Mouse (Mus musculus): Measurements from ENCODE around the gene Olfr1019. TPM values are rescaled to one million over a fixed set of nuclear protein-coding genes. Genes with fewer than 3 reads are reported as not detected.

The Olfr1019 gene
- total and polyA plus RNA-seq, 2 experiments from 2014 or later, result not detected

DNA sequence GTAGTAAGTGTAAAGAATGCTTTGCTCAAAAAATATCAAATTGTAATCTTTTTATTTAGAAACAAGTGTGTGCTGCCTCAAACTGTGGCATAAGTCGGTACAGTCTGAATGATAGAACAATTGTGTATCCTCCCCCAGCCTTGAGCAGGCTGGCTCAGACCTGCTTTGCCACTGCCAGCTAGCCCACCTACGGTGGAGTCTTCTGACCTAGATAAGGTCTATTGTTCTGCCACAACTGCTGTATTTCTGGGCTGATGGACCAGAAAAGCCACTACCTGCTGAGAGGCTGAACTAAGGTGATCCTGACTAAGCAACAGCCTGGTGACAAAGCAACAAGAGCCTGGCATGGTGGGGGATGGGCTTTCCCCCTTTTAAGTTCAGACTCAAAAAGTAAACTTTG is 53.0 kb downstream of the Olfr1019 start:
- no peaks in the 10 kb centered on the region for H3K36me3 ChIP-seq (ENCODE audit: insufficient read depth, low read length)
- no peaks in the 10 kb centered on the region for H3K9me3 ChIP-seq (ENCODE audit: low read length)
- H3K4me2 ChIP-seq (ENCODE audit: low read depth, low read length), result no peak overlapping the region
- no peak for ATAC-seq
- H3K27me3 ChIP-seq (ENCODE audit: insufficient read depth, low read length), result no peaks in the 10 kb centered on the region
- no peaks in the 10 kb centered on the region for H3K4me1 ChIP-seq (ENCODE audit: insufficient read depth, low read length)
- TF ChIP-seq CTCF (IDR thresholded peaks at IDR 0.05; ENCODE audit: low read depth), result no peak
- no peak overlapping the region for H3K9ac ChIP-seq (replicated peaks; ENCODE audit: low read length)
- H3K4me3 ChIP-seq (ENCODE audit: low read length), result no peak overlapping the region
- WGBS, result 15% methylated on average over 2 of the region's 2 CpGs
- no peak overlapping the region for H3K27ac ChIP-seq
- no peak for DNase-seq (ENCODE audit: low spot score)

Other genes with a start within 250 kb of the Olfr1019 start
- not detected in 2 replicates for gene Olfr1000, start 233.6 kb downstream of the Olfr1019 start, total RNA-seq (2014; rRNA removed)
- not detected in 2 replicates for gene Olfr1000, start 233.6 kb downstream of the Olfr1019 start, polyA plus RNA-seq (2015; fragmentation: Nextera tagmentation; extraction: Ambion mirVana)
- gene Olfr1002, start 194.8 kb downstream of the Olfr1019 start, total RNA-seq (2014; rRNA removed), result not detected in 2 replicates
- not detected in 2 replicates for gene Olfr1002, start 194.8 kb downstream of the Olfr1019 start, polyA plus RNA-seq (2015; fragmentation: Nextera tagmentation; extraction: Ambion mirVana)
- not detected in 2 replicates for gene Olfr154, start 181.0 kb downstream of the Olfr1019 start, total RNA-seq (2014; rRNA removed)
- not detected in 2 replicates for gene Olfr154, start 181.0 kb downstream of the Olfr1019 start, polyA plus RNA-seq (2015; fragmentation: Nextera tagmentation; extraction: Ambion mirVana)
- not detected in 2 replicates for gene Olfr1006, start 166.7 kb downstream of the Olfr1019 start, total RNA-seq (2014; rRNA removed)
- gene Olfr1006, start 166.7 kb downstream of the Olfr1019 start, polyA plus RNA-seq (2015; fragmentation: Nextera tagmentation; extraction: Ambion mirVana), result not detected in 2 replicates
- not detected in 2 replicates for gene Olfr1008, start 156.1 kb downstream of the Olfr1019 start, total RNA-seq (2014; rRNA removed)
- not detected in 2 replicates for gene Olfr1008, start 156.1 kb downstream of the Olfr1019 start, polyA plus RNA-seq (2015; fragmentation: Nextera tagmentation; extraction: Ambion mirVana)
- gene Olfr1009, start 130.1 kb downstream of the Olfr1019 start, total RNA-seq (2014; rRNA removed), result not detected in 2 replicates
- gene Olfr1009, start 130.1 kb downstream of the Olfr1019 start, polyA plus RNA-seq (2015; fragmentation: Nextera tagmentation; extraction: Ambion mirVana), result not detected in 2 replicates
- gene Olfr1012, start 82.7 kb downstream of the Olfr1019 start, total RNA-seq (2014; rRNA removed), result not detected in 2 replicates
- gene Olfr1012, start 82.7 kb downstream of the Olfr1019 start, polyA plus RNA-seq (2015; fragmentation: Nextera tagmentation; extraction: Ambion mirVana), result not detected in 2 replicates
- gene Olfr1013, start 78.4 kb downstream of the Olfr1019 start, total RNA-seq (2014; rRNA removed), result not detected in 2 replicates
- gene Olfr1013, start 78.4 kb downstream of the Olfr1019 start, polyA plus RNA-seq (2015; fragmentation: Nextera tagmentation; extraction: Ambion mirVana), result not detected in 2 replicates
- not detected in 2 replicates for gene Olfr1014, start 72.8 kb downstream of the Olfr1019 start, total RNA-seq (2014; rRNA removed)
- not detected in 2 replicates for gene Olfr1014, start 72.8 kb downstream of the Olfr1019 start, polyA plus RNA-seq (2015; fragmentation: Nextera tagmentation; extraction: Ambion mirVana)
- not detected in 2 replicates for gene Olfr1015, start 63.5 kb downstream of the Olfr1019 start, total RNA-seq (2014; rRNA removed)
- gene Olfr1015, start 63.5 kb downstream of the Olfr1019 start, polyA plus RNA-seq (2015; fragmentation: Nextera tagmentation; extraction: Ambion mirVana), result not detected in 2 replicates
- not detected in 2 replicates for gene Olfr1016, start 42.9 kb downstream of the Olfr1019 start, total RNA-seq (2014; rRNA removed)
- not detected in 2 replicates for gene Olfr1016, start 42.9 kb downstream of the Olfr1019 start, polyA plus RNA-seq (2015; fragmentation: Nextera tagmentation; extraction: Ambion mirVana)
- gene Olfr1018, start 27.0 kb downstream of the Olfr1019 start, total RNA-seq (2014; rRNA removed), result not detected in 2 replicates
- gene Olfr1018, start 27.0 kb downstream of the Olfr1019 start, polyA plus RNA-seq (2015; fragmentation: Nextera tagmentation; extraction: Ambion mirVana), result not detected in 2 replicates
- not detected in 2 replicates for gene Olfr1020, start 1.5 kb upstream of the Olfr1019 start, total RNA-seq (2014; rRNA removed)
- not detected in 2 replicates for gene Olfr1020, start 1.5 kb upstream of the Olfr1019 start, polyA plus RNA-seq (2015; fragmentation: Nextera tagmentation; extraction: Ambion mirVana)
- not detected in 2 replicates for gene Olfr1022, start 23.1 kb upstream of the Olfr1019 start, total RNA-seq (2014; rRNA removed)
- not detected in 2 replicates for gene Olfr1022, start 23.1 kb upstream of the Olfr1019 start, polyA plus RNA-seq (2015; fragmentation: Nextera tagmentation; extraction: Ambion mirVana)
- not detected in 2 replicates for gene Olfr1023, start 40.2 kb upstream of the Olfr1019 start, total RNA-seq (2014; rRNA removed)
- gene Olfr1023, start 40.2 kb upstream of the Olfr1019 start, polyA plus RNA-seq (2015; fragmentation: Nextera tagmentation; extraction: Ambion mirVana), result not detected in 2 replicates
- not detected in 2 replicates for gene Olfr1024, start 59.6 kb upstream of the Olfr1019 start, total RNA-seq (2014; rRNA removed)
- gene Olfr1024, start 59.6 kb upstream of the Olfr1019 start, polyA plus RNA-seq (2015; fragmentation: Nextera tagmentation; extraction: Ambion mirVana), result not detected in 2 replicates
- gene Olfr1025-ps1, start 69.7 kb upstream of the Olfr1019 start, total RNA-seq (2014; rRNA removed), result not detected in 2 replicates
- gene Olfr1025-ps1, start 69.7 kb upstream of the Olfr1019 start, polyA plus RNA-seq (2015; fragmentation: Nextera tagmentation; extraction: Ambion mirVana), result not detected in 2 replicates
- gene Olfr1026, start 76.1 kb upstream of the Olfr1019 start, total RNA-seq (2014; rRNA removed), result not detected in 2 replicates
- not detected in 2 replicates for gene Olfr1026, start 76.1 kb upstream of the Olfr1019 start, polyA plus RNA-seq (2015; fragmentation: Nextera tagmentation; extraction: Ambion mirVana)
- not detected in 2 replicates for gene Olfr1028, start 105.0 kb upstream of the Olfr1019 start, total RNA-seq (2014; rRNA removed)
- gene Olfr1028, start 105.0 kb upstream of the Olfr1019 start, polyA plus RNA-seq (2015; fragmentation: Nextera tagmentation; extraction: Ambion mirVana), result not detected in 2 replicates
- gene Olfr1029, start 128.4 kb upstream of the Olfr1019 start, total RNA-seq (2014; rRNA removed), result not detected in 2 replicates
- not detected in 2 replicates for gene Olfr1029, start 128.4 kb upstream of the Olfr1019 start, polyA plus RNA-seq (2015; fragmentation: Nextera tagmentation; extraction: Ambion mirVana)
- not detected in 2 replicates for gene Olfr1030, start 133.8 kb upstream of the Olfr1019 start, total RNA-seq (2014; rRNA removed)
- gene Olfr1030, start 133.8 kb upstream of the Olfr1019 start, polyA plus RNA-seq (2015; fragmentation: Nextera tagmentation; extraction: Ambion mirVana), result not detected in 2 replicates
- not detected in 2 replicates for gene Olfr1031, start 144.8 kb upstream of the Olfr1019 start, total RNA-seq (2014; rRNA removed)
- gene Olfr1031, start 144.8 kb upstream of the Olfr1019 start, polyA plus RNA-seq (2015; fragmentation: Nextera tagmentation; extraction: Ambion mirVana), result not detected in 2 replicates
- gene Olfr1032, start 160.1 kb upstream of the Olfr1019 start, total RNA-seq (2014; rRNA removed), result not detected in 2 replicates
- gene Olfr1032, start 160.1 kb upstream of the Olfr1019 start, polyA plus RNA-seq (2015; fragmentation: Nextera tagmentation; extraction: Ambion mirVana), result not detected in 2 replicates
- 0.21 and 1.1 TPM in 2 replicates for gene Olfr1033, start 175.2 kb upstream of the Olfr1019 start, total RNA-seq (2014; rRNA removed)
- gene Olfr1033, start 175.2 kb upstream of the Olfr1019 start, polyA plus RNA-seq (2015; fragmentation: Nextera tagmentation; extraction: Ambion mirVana), result 0.29 and 1.6 TPM in 2 replicates
- gene Olfr1034, start 200.4 kb upstream of the Olfr1019 start, total RNA-seq (2014; rRNA removed), result 0.05 TPM in 1 of 2 replicates, not detected in the other
- gene Olfr1034, start 200.4 kb upstream of the Olfr1019 start, polyA plus RNA-seq (2015; fragmentation: Nextera tagmentation; extraction: Ambion mirVana), result 0.04 TPM in 1 of 2 replicates, not detected in the other
- gene Olfr1036, start 228.5 kb upstream of the Olfr1019 start, total RNA-seq (2014; rRNA removed), result not detected in 2 replicates
- gene Olfr1036, start 228.5 kb upstream of the Olfr1019 start, polyA plus RNA-seq (2015; fragmentation: Nextera tagmentation; extraction: Ambion mirVana), result not detected in 2 replicates
- not detected in 2 replicates for gene Olfr1037, start 241.9 kb upstream of the Olfr1019 start, total RNA-seq (2014; rRNA removed)
- not detected in 2 replicates for gene Olfr1037, start 241.9 kb upstream of the Olfr1019 start, polyA plus RNA-seq (2015; fragmentation: Nextera tagmentation; extraction: Ambion mirVana)